Mouse (Mus musculus) thymus, adult 2 months (tissue): ENCODE measurements around the gene Cnot1. TPM values are rescaled to one million over a fixed set of nuclear protein-coding genes. Genes with fewer than 3 reads are reported as not detected.
A peak's percentile ranks its signal among the peaks of the same experiment; 100 is the strongest.

Experiments used
- DNase-seq: peaks from one replicate; pipeline ENCODE4 v3.0.0; 2021
- H3K27ac ChIP-seq: fragments of 200-500 bp; 2 replicates; pipeline ENCODE4 v1.5.1; 2012; ENCODE audit warnings: low read length, control low read depth; ENCODE audit not compliant: control insufficient read depth, insufficient read depth
- H3K27me3 ChIP-seq: fragments of 200-500 bp; 2 replicates; pipeline ENCODE4 v1.6.1; 2012; ENCODE audit warnings: mild to moderate bottlenecking, low read length, moderate library complexity, mixed read lengths; ENCODE audit not compliant: control insufficient read depth, insufficient read depth
- H3K36me3 ChIP-seq: fragments of 200-500 bp; 2 replicates; pipeline ENCODE4 v1.6.1; 2012; ENCODE audit warnings: mild to moderate bottlenecking, low read length, moderate library complexity; ENCODE audit not compliant: control insufficient read depth, insufficient read depth
- H3K4me1 ChIP-seq: fragments of 200-500 bp; replicated peaks from 2 replicates; pipeline ENCODE4 v1.6.1; 2012; ENCODE audit warnings: low read length; ENCODE audit not compliant: control insufficient read depth, insufficient read depth
- H3K4me3 ChIP-seq: fragments of 200-500 bp; 2 replicates; pipeline ENCODE4 v1.5.1; 2012; ENCODE audit warnings: mild to moderate bottlenecking, low read length, control low read depth, moderate library complexity; ENCODE audit not compliant: control insufficient read depth, insufficient read depth
- CTCF ChIP-seq: fragments of 200-500 bp; IDR thresholded peaks from 2 replicates; pipeline ENCODE4 v1.5.1; 2012; ENCODE audit warnings: mild to moderate bottlenecking, control low read depth, low read length, moderate library complexity, borderline replicate concordance; ENCODE audit not compliant: control insufficient read depth, poor library complexity, insufficient read depth; ENCODE audit errors: extremely low read depth
- POLR2A ChIP-seq: fragments of 200-500 bp; IDR thresholded peaks from 2 replicates; pipeline ENCODE4 v1.6.1; 2012; ENCODE audit warnings: mild to moderate bottlenecking, low read length, control low read depth, moderate library complexity; ENCODE audit not compliant: control insufficient read depth, poor library complexity, insufficient read depth; ENCODE audit errors: extremely low read depth
- WGBS: fragments of 180-500 bp; shearing (Covaris S2); methylation state at CpG from one replicate; pipeline ENCODE4 v1.1.7; 2018; 5-methylcytosine and 5-hydroxymethylcytosine counted together
- polyA plus RNA-seq: library from polyadenylated mRNA; depleted of rRNA; stranded (reverse); fragments of >200 nt; gene quantifications from 2 replicates; pipeline ENCODE4 v1.2.3, GENCODE M21; 2012; rRNA removed

Gene Cnot1
- 229 and 247 TPM in 2 replicates for polyA plus RNA-seq

DNA sequence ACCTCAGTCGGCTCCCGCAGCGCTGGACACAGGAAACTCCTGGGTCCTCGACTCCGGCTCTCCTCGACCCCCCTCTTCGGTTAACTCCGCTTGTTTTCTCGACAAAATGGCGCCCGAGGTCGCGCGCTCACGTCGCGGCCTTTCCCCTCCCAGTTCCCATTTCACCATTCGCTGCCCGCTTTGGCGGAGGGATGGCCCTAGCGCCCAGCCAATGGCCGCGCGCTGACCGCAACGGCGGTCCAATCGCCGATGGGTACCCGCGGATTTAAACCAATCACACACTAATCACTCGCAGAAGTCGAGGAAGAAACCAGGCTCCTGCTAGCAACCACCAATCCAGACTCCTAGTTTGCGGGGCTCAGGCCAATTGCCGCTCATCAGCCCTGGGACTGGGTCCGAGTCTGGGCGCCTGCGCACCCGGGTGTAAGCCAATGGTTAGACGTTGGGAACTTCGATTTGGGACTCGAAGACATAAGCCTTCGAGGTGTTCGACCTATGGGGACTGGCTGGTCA lies at the start of gene Cnot1:
Gene Cnot1, minus strand, starts transcription at position 134 of the 513 bp plus-strand sequence.
- Histone ChIP-seq H3K4me1 (peaks cover 11% of the 10 kb centered on the region), H3K27ac (peak within 1 kb of the TSS; percentile 91), H3K36me3 (no peaks in the 10 kb centered on the region), H3K27me3 (no peaks in the 10 kb centered on the region), H3K4me3 (peak within 1 kb of the TSS; percentile 82)
- TF ChIP-seq POLR2A (peak; percentile 56; the same call in 1 of the 2 replicates), CTCF (peak; percentile 59; the same call in 1 of the 2 replicates)
- DNase-seq = peak; percentile 96
- under 1% methylated on average over 44 of the region's 44 CpGs for WGBS

DNA sequence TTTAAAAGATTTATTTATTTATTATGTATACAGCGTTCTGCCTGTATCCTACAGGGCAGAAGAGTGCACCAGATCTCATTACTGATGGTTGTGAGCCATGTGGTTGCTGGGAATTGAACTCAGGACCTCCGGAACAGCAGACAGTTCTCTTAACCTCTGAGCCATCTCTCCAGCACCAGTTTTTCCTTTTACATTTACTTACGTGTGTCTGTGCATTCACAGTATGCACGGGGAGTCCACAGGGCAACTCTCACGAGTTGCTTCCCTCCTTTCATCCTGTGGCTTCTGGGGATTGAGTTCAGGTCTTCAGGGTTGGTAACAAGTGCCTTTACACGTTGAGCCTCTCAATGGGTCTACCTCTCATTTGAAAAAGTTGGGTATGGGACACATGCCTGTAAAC lies 46.9 kb upstream of the Cnot1 start:
- peaks cover 10% of the 10 kb centered on the region for H3K4me1 ChIP-seq
- H3K36me3 ChIP-seq = no peaks in the 10 kb centered on the region
- no peak overlapping the region for H3K4me3 ChIP-seq
- no peaks in the 10 kb centered on the region for H3K27me3 ChIP-seq
- no peak overlapping the region for H3K27ac ChIP-seq
- DNase-seq = no peak
- TF ChIP-seq POLR2A (no peak), CTCF (no peak)
- WGBS = 92% methylated on average over 6 of the region's 6 CpGs

DNA sequence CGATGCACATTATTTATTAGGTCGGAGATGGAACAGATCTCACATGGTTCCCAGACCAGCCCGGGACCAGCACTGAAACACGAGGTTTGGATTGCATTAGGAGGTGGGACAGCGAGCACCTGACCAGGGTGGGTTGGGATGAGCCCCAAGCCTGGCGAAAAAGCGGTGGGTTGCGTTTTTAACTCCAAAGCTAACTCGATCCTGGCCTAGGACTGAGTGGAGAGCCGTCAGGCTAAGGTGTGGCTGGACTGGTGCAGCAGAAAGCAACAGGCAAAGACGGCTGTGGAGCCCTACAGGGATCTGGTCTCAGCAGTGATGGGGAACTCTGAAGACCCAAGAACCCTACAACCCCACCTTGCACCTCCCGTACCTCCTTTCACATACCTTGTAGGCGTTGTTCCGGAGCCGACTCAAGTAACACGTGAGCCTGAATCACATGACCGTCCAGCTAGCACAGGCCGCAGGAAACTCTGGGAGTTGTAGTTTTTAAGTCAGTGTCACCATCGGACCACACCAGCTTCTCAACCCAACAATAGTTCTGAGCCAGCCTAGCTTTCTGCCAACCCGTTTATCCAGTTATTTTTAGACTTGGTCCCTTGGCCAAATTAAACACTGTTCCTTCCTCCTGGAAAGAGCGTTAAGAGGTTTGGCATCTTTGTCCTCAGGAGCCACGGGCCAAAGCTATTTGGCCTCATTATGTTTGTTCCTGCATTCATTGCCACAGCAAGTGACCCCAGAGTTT lies 46.0 kb upstream of the Cnot1 start, which contains the start of gene Slc38a7:
Gene Slc38a7, minus strand, starts transcription at position 438 of the 742 bp plus-strand sequence.
- Histone ChIP-seq H3K4me1 (peaks cover 10% of the 10 kb centered on the region), H3K27me3 (no peaks in the 10 kb centered on the region), H3K27ac (no peak within 1 kb of the TSS), H3K36me3 (no peaks in the 10 kb centered on the region), H3K4me3 (peak within 1 kb of the TSS; percentile 80)
- TF ChIP-seq CTCF = no peak
- TF ChIP-seq POLR2A = no peak
- WGBS = 19% methylated on average over 22 of the region's 22 CpGs
- peak; percentile 69 for DNase-seq

DNA sequence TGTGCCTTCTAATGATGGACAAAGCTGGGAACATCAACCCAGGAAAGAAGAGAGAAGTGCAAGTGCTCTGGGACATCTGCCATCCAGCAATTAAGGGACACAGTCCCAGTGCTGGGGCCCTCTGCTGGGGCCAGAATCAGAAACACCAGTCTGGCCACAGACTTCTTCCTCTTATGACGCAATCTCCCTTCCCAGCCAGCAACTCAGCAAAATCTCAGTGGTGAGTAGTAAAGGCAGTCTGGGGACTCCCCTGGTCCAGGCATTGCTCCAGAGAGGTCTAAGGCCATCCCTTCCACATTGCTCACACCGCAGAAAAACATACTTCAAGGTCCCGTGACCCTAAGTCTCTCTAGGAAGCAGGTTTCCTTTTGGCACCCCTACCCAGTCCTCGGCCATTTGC lies 45.0 kb upstream of the Cnot1 start:
- no peaks in the 10 kb centered on the region for H3K36me3 ChIP-seq
- no peak for DNase-seq
- H3K4me3 ChIP-seq = no peak overlapping the region
- peaks cover 10% of the 10 kb centered on the region for H3K4me1 ChIP-seq
- no peaks in the 10 kb centered on the region for H3K27me3 ChIP-seq
- no peak for TF ChIP-seq POLR2A
- no peak for TF ChIP-seq CTCF
- WGBS = 27% methylated on average over 4 of the region's 4 CpGs
- H3K27ac ChIP-seq = no peak overlapping the region

DNA sequence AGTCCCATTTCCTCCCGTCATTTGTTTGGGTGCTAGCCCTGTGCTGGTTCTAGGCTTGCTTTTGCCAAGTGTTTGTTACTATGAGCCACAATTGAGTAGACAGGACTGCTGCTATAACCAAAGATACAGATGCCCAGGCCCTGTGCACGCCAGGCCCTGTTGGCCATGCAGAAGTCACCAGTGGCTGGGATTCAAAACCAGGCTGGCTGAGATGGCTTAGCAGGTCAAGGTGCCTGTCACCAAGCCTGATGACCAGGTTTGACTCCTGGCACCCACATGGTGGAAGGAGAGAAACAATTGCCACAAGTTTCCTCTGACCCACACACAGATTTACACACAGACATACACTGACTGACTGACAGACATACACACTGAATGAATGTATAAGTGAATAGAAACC lies 43.1 kb upstream of the Cnot1 start:
- DNase-seq = no peak
- TF ChIP-seq POLR2A (no peak), CTCF (no peak)
- Histone ChIP-seq H3K27ac (no peak overlapping the region), H3K27me3 (no peaks in the 10 kb centered on the region), H3K4me1 (peaks cover 10% of the 10 kb centered on the region), H3K36me3 (no peaks in the 10 kb centered on the region), H3K4me3 (no peak overlapping the region)
- WGBS = 96% methylated on average over 2 of the region's 2 CpGs

DNA sequence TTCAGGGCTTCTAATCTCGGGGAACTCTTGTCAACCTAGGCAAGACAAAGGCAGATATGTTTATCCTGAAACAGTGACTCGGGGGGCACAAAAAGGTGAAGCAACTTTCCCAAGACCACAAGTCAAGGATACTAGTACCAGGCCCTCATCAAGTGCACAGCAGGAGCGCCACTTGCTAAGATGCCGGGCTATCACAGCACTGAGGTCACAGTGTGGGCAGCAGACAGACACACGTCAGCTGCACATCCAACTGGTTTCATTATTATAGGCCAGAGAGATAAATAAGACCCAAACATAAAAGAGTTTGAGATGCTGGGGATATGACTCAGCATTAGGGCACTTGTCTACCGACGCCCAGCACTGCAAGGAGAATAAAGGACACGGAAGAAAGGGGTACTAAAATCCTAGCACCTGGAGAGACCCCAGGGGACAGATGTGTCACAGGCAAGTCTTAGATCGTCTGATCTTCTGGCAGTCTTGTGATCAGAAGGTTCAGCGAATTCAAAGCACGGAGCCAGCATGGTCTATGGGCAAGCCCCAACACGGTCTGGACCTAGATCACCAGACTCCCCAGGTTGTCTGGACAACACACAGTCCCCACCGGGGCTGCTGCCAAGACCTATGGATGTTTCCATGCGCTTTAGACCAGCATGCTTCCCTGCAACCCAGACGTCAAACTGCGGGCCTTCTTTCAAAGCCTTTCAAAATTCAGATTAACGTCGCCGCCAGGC lies 41.6 kb upstream of the Cnot1 start:
- TF ChIP-seq CTCF (no peak), POLR2A (no peak)
- WGBS = 94% methylated on average over 19 of the region's 19 CpGs
- Histone ChIP-seq H3K4me3 (no peak overlapping the region), H3K36me3 (no peaks in the 10 kb centered on the region), H3K27me3 (no peaks in the 10 kb centered on the region), H3K27ac (no peak overlapping the region), H3K4me1 (peaks cover 10% of the 10 kb centered on the region)
- DNase-seq = no peak
